Mouse (Mus musculus) cerebellum, postnatal 4 days (tissue): ENCODE measurements at regions not wholly inside any gene's neighbourhood (a gene's known extent, or its start where the extent isn't known, plus 50 kb on each side); places are given as distances from the start of the nearest gene placed in this dataset.

Experiments used
- DNase-seq, 2 experiments: peaks; one replicate each; pipeline ENCODE4 v3.0.0; 2022; ENCODE audit warnings: low spot score in 2 of 2, mixed read lengths in 1 of 2

GRCm38 (mm10) chr2:78804931-78805330 lies 63.0 kb upstream of the Ube2e3 start:
- no peak for DNase-seq

- no peak for DNase-seq
These were observed 64.4 kb upstream of the Ube2e3 start for GRCm38 (mm10) chr2:78803543-78803942.

- no peak for DNase-seq
These were observed 72.5 kb upstream of the Ube2e3 start for GRCm38 (mm10) chr2:78795446-78795845.

- no peak for DNase-seq
These were observed 73.2 kb upstream of the Ube2e3 start for GRCm38 (mm10) chr2:78794734-78795133.

- no peak for DNase-seq
These were observed 78.8 kb upstream of the Ube2e3 start for GRCm38 (mm10) chr2:78789124-78789523.

- no peak for DNase-seq
These were observed 79.7 kb upstream of the Ube2e3 start for GRCm38 (mm10) chr2:78788222-78788621.

GRCm38 (mm10) chr2:78779949-78780348 lies 88.0 kb upstream of the Ube2e3 start:
- DNase-seq = no peak

- no peak for DNase-seq
These were observed 90.3 kb upstream of the Ube2e3 start for GRCm38 (mm10) chr2:78777589-78777988.

- DNase-seq = no peak
These were observed 113.6 kb upstream of the Ube2e3 start for GRCm38 (mm10) chr2:78754362-78754761.

- DNase-seq = no peak
These were observed 114.0 kb upstream of the Ube2e3 start for GRCm38 (mm10) chr2:78753918-78754317.

GRCm38 (mm10) chr2:78730161-78730560 lies 137.8 kb upstream of the Ube2e3 start:
- DNase-seq = no peak

GRCm38 (mm10) chr2:78726060-78726459 lies 141.9 kb upstream of the Ube2e3 start:
- DNase-seq = no peak

- DNase-seq = no peak
These were observed 143.5 kb upstream of the Ube2e3 start for GRCm38 (mm10) chr2:78724416-78724815.

GRCm38 (mm10) chr2:78723423-78723822 lies 144.5 kb upstream of the Ube2e3 start:
- DNase-seq = no peak

GRCm38 (mm10) chr2:78722739-78723138 lies 145.2 kb upstream of the Ube2e3 start:
- DNase-seq = no peak

- DNase-seq = no peak
These were observed 149.4 kb upstream of the Ube2e3 start for GRCm38 (mm10) chr2:78718550-78718949.

- no peak for DNase-seq
These were observed 151.6 kb upstream of the Ube2e3 start for GRCm38 (mm10) chr2:78716157-78716798.

- DNase-seq = no peak
These were observed 173.1 kb upstream of the Ube2e3 start for GRCm38 (mm10) chr2:78694851-78695250.

- no peak for DNase-seq
These were observed 211.3 kb upstream of the Ube2e3 start for GRCm38 (mm10) chr2:78656668-78657067.

- DNase-seq = no peak
These were observed 212.6 kb upstream of the Ube2e3 start for GRCm38 (mm10) chr2:78655156-78655855.

- DNase-seq = no peak
These were observed 216.4 kb upstream of the Ube2e3 start for GRCm38 (mm10) chr2:78651549-78651948.

- DNase-seq = no peak
These were observed 227.6 kb upstream of the Ube2e3 start for GRCm38 (mm10) chr2:78640361-78640760.

- no peak for DNase-seq
These were observed 242.7 kb upstream of the Ube2e3 start for GRCm38 (mm10) chr2:78625264-78625663.
